In the genomic region with DNA sequence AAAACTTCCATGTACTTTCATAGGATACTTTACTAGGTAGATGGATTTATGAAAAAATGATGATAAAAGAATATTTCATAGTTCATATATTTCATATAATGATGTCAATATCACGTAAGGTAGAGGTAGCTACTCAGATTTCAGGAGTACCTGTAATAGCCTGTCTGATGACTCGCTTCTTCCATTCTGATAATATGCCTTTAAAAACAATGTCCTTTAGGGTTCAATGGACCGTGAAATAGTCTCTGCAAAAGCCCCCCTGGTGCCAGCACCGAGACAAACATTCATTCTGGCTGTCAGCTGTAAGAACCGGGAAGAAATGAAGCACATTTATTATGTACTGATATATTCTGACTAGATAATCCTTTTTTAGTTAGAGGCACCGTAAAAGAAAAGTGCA, we compare ENCODE assay signal across 21 mouse cellular contexts.
DNase-seq lines count a peak whose midpoint lies in the region; ATAC-seq and TF ChIP-seq lines count a peak whose summit lies in the region.
"Had no signal": no experiment of that assay in that cellular context is flagged by ENCODE, and none has a peak within 500 bp of the region (broad histone marks: within the 10 kb centered on the region; RNA-seq: fewer than 3 reads in every experiment).

No protein-coding gene starts in this region.

- DNase-seq in embryo, embryonic 11 days: peak; percentile 2
- DNase-seq in embryo, embryonic 10 days (ENCODE audit: low spot score): no peak
- peak; percentile 39 for DNase-seq in hindbrain, postnatal 0 days (ENCODE audit: low spot score)
- peak; percentile 43 for DNase-seq in retina, embryonic 14.5 days (ENCODE audit: low spot score)
- no peak for DNase-seq in spleen, postnatal 4 days (ENCODE audit: low spot score in 2 of 2)
- DNase-seq: adrenal gland, postnatal 36 days; cerebellum, adult 2 months; gastrocnemius, postnatal 10 days; heart, adult 11 months; kidney, adult 8-10 months; kidney, postnatal 36 days; thymus, postnatal 36 days had no signal

- H3K4me2 ChIP-seq in kidney, embryonic 16.5 days (replicated peaks; ENCODE audit: low read depth, low read length): no peak overlapping the region
- H3K4me2 ChIP-seq in kidney, embryonic 14.5 days (replicated peaks; ENCODE audit: low read depth, low read length): no peak overlapping the region
- no peak overlapping the region for H3K4me2 ChIP-seq in hindbrain, postnatal 0 days (ENCODE audit: low read depth, low read length)
- H3K4me2 ChIP-seq: embryonic facial prominence, embryonic 15.5 days; heart, embryonic 12.5 days; limb, embryonic 15.5 days; liver, embryonic 15.5 days had no signal

- no peak overlapping the region for H3K27ac ChIP-seq in kidney, embryonic 16.5 days (ENCODE audit: low read length)
- H3K27ac ChIP-seq in kidney, embryonic 14.5 days (ENCODE audit: low read depth, low read length): no peak overlapping the region
- H3K27ac ChIP-seq in hindbrain, postnatal 0 days: no peak overlapping the region
- H3K27ac ChIP-seq: embryonic facial prominence, embryonic 15.5 days; forebrain, embryonic 10.5 days; limb, embryonic 15.5 days; liver, embryonic 15.5 days had no signal

- no peaks in the 10 kb centered on the region for H3K4me1 ChIP-seq in kidney, embryonic 16.5 days (ENCODE audit: insufficient read depth, low read length)
- H3K4me1 ChIP-seq in kidney, embryonic 14.5 days (ENCODE audit: control insufficient read depth, insufficient read depth, low read length): no peaks in the 10 kb centered on the region
- H3K4me1 ChIP-seq in hindbrain, postnatal 0 days (ENCODE audit: insufficient read depth, low read length): no peaks in the 10 kb centered on the region
- H3K4me1 ChIP-seq: embryonic facial prominence, embryonic 15.5 days; heart, embryonic 12.5 days; limb, embryonic 15.5 days; liver, embryonic 15.5 days had no signal

- 44% methylated on average over 6 of the region's 6 CpGs for WGBS in kidney, embryonic 16.5 days
- 52% methylated on average over 6 of the region's 6 CpGs for WGBS in kidney, embryonic 14.5 days
- WGBS in hindbrain, postnatal 0 days: 16% methylated on average over 6 of the region's 6 CpGs

- no peak for TF ChIP-seq CTCF in hindbrain, postnatal 0 days (IDR thresholded peaks at IDR 0.05; ENCODE audit: low read depth)

- no peaks in the 10 kb centered on the region for H3K36me3 ChIP-seq in kidney, embryonic 16.5 days (ENCODE audit: insufficient read depth, low read length)
- H3K36me3 ChIP-seq in kidney, embryonic 14.5 days (ENCODE audit: control insufficient read depth, insufficient read depth, low read length): no peaks in the 10 kb centered on the region
- no peaks in the 10 kb centered on the region for H3K36me3 ChIP-seq in hindbrain, postnatal 0 days (ENCODE audit: insufficient read depth, low read length)
- H3K36me3 ChIP-seq: embryonic facial prominence, embryonic 15.5 days; forebrain, embryonic 10.5 days; heart, embryonic 12.5 days; limb, embryonic 15.5 days; liver, embryonic 15.5 days had no signal

- no peak overlapping the region for H3K9ac ChIP-seq in kidney, embryonic 16.5 days (replicated peaks; ENCODE audit: low read length)
- H3K9ac ChIP-seq in kidney, embryonic 14.5 days (ENCODE audit: low read depth, low read length): no peak overlapping the region
- no peak overlapping the region for H3K9ac ChIP-seq in hindbrain, postnatal 0 days (replicated peaks; ENCODE audit: low read length)
- H3K9ac ChIP-seq: embryonic facial prominence, embryonic 15.5 days; heart, embryonic 12.5 days; limb, embryonic 15.5 days; liver, embryonic 15.5 days had no signal

- H3K9me3 ChIP-seq in kidney, embryonic 16.5 days (ENCODE audit: low read length): peaks cover 6% of the 10 kb centered on the region; the same call in 1 of the 2 replicates
- H3K9me3 ChIP-seq in kidney, embryonic 14.5 days (ENCODE audit: control insufficient read depth, low read length): no peaks in the 10 kb centered on the region
- H3K9me3 ChIP-seq in hindbrain, postnatal 0 days (ENCODE audit: low read length): no peaks in the 10 kb centered on the region
- H3K9me3 ChIP-seq: embryonic facial prominence, embryonic 15.5 days; limb, embryonic 15.5 days; liver, embryonic 15.5 days had no signal

- no peak overlapping the region for H3K4me3 ChIP-seq in kidney, embryonic 16.5 days (ENCODE audit: low read length)
- no peak overlapping the region for H3K4me3 ChIP-seq in kidney, embryonic 14.5 days (ENCODE audit: low read length)
- H3K4me3 ChIP-seq in hindbrain, postnatal 0 days (ENCODE audit: low read length): no peak overlapping the region
- H3K4me3 ChIP-seq: embryonic facial prominence, embryonic 15.5 days; forebrain, embryonic 10.5 days; heart, embryonic 12.5 days; limb, embryonic 15.5 days; liver, embryonic 15.5 days had no signal

- no peaks in the 10 kb centered on the region for H3K27me3 ChIP-seq in kidney, embryonic 16.5 days (ENCODE audit: insufficient read depth, low read length)
- no peaks in the 10 kb centered on the region for H3K27me3 ChIP-seq in kidney, embryonic 14.5 days (ENCODE audit: control insufficient read depth, insufficient read depth, low read length)
- H3K27me3 ChIP-seq in hindbrain, postnatal 0 days (ENCODE audit: insufficient read depth, low read length): no peaks in the 10 kb centered on the region
- H3K27me3 ChIP-seq: embryonic facial prominence, embryonic 15.5 days; heart, embryonic 12.5 days; limb, embryonic 15.5 days; liver, embryonic 15.5 days had no signal

- ATAC-seq in kidney, embryonic 16.5 days (ENCODE audit: low FRiP score, low TSS enrichment): peak; percentile 42; the same call in 1 of the 2 replicates
- no peak for ATAC-seq in kidney, embryonic 14.5 days (ENCODE audit: low FRiP score, low TSS enrichment)
- no peak for ATAC-seq in hindbrain, postnatal 0 days
- ATAC-seq: inflammation-experienced regulatory T-cells, adult 6 months; lung, postnatal 0 days had no signal

Comparison
In these comparisons a context has a peak if more than half of its experiments do, and no peak if none do; other contexts are left out.
1. DNase-seq: peak in embryo, embryonic 11 days (single experiment), hindbrain, postnatal 0 days (single experiment) and retina, embryonic 14.5 days (single experiment); none in embryo, embryonic 10 days (single experiment) and spleen, postnatal 4 days (0 of 2).